Mouse (Mus musculus) B cell, adult 62 days (primary cell): ENCODE data around the gene Ccdc136. TPM values are rescaled to one million over a fixed set of nuclear protein-coding genes. Genes with fewer than 3 reads are reported as not detected.

ENCODE experiments used
- total RNA-seq: library from RNA; stranded (reverse); gene quantifications from 4 replicates; pipeline ENCODE4 v1.2.4, GENCODE M21; 2023

Ccdc136 gene
- not detected in 4 replicates for total RNA-seq

DNA sequence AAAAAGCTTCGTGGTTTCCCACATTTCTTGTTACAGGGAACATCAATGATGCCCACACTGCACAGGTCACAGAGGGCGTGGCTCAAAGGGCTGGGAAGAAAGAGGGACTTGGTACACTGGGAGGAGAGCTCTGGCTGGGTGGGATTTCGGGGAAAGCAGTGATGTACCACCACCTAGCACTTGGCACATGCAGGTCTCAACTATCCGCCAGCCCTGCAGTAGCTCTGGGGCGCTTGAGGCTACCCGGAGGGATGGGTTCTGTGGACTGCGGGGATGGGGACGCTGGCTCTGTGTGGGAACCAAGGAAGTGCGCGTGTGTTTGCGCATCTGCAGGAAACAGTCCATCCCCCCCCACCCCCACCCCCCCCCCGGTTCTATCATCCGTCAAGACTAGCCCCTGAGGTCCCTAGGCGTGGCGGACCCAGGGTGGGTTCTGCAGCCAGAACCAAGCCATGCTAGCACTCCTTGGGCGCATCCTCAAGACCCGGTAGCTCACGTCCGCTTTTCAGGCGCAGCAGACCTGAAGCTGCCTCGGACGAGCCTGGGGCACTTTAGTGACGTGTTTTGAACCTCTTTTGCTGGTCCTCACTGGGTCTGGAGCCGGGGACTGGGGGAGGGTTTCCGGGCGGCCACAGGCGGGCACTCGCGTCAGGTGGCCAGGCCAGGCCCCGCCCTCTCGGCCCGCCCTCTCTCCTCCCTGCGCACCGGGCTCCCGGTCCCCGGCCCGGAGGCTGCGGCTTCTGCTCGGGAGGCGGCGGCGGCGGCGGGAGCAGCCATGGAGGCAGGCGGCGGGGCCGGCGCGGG lies at the start of gene Ccdc136:
TSS of gene Ccdc136 (plus strand) at position 400 of the 804 bp plus-strand sequence.

DNA sequence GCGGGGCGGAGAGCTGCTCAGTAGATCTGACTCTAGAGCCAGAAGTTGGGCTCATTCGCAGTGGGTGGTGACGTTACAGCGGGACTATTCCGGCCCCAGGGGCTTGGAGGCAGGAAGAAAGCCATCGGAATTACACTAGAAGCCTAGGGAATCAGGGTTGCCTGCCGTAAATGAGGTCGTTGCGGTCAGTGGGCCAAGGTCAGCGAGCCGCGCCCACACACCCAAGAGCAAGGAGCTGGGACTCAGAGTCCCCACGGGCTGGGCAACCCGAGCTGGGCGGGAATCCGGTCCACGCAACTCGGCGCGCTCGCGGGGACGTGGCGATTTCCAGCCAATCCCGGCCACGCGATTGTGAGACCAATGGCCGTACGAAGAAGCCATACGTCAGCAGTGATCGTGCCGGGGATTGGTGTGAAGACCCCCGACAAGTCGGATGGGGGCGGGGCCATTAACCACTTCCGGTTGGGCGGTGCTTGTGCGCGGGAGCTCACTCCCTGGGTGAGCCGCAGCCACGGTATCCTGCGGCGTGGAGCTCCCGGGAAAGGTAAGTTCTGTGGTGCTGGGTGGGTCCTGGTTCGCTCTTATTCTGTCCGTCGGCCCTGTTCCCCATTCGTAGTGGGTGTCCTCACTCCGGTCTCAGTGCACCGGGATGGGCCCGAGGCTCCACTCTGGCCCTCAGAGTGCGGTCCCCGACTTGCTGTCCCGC lies 48.3 kb upstream of the Ccdc136 start, which contains the start of gene Calu:
TSS of gene Calu (plus strand) at position 405 of the 706 bp plus-strand sequence.

DNA sequence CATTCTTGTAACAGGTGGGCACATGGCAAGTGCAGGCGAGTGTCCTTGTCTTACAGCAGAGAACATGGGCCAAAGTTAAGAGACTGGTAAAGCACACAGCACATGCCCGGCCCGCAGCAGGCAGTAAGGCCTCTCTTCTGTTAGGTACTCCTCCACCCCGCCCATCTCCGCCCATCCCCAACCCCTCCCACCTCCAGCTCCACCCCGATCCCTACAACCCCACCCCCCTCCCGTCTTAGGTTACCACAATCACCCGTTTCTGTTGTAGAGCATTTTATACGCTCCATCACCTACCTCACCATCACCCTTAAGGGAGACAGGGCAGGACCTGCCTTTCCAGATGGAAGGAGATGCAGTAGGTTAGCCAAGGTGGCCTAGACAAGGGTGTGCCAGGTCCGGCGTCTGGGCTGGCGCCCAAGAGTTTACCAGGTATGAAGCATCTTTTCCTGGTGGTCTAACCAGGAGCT lies 8.0 kb upstream of the Ccdc136 start, which contains the start of gene Opn1sw:
TSS of gene Opn1sw (minus strand) at position 417 of the 467 bp plus-strand sequence.

DNA sequence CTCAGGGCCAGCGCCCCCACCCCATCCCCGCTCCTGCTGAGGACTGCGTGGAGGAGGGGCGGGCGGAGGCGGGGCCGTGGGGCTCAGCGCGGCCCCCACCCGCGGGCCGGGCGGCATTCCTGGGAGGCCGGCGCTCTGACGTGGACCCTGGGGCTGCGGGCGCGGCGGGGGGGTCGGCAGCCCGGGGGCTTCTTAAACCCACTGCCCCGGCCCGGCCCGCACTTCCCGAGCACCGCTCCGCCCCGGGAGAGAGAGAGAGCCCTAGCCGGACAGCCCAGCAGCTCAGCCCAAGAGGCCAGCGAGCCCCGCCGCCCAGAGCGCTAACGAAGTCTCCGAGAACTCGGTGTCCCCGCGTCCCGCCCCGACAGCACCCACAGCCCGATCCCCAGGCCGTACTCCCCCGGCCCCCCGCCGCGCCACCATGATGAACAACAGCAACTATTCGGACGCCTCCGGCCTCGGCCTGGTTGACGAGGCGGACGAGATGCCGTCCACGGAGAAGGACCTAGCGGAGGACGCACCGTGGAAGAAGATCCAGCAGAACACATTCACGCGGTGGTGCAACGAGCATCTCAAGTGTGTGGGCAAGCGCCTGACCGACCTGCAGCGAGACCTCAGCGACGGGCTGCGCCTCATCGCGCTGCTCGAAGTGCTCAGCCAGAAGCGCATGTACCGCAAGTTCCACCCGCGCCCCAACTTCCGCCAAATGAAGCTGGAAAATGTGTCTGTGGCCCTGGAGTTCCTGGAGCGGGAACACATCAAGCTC lies 37.1 kb downstream of the Ccdc136 start, which contains the start of gene Flnc:
TSS of gene Flnc (plus strand) at position 219 of the 766 bp plus-strand sequence.

DNA sequence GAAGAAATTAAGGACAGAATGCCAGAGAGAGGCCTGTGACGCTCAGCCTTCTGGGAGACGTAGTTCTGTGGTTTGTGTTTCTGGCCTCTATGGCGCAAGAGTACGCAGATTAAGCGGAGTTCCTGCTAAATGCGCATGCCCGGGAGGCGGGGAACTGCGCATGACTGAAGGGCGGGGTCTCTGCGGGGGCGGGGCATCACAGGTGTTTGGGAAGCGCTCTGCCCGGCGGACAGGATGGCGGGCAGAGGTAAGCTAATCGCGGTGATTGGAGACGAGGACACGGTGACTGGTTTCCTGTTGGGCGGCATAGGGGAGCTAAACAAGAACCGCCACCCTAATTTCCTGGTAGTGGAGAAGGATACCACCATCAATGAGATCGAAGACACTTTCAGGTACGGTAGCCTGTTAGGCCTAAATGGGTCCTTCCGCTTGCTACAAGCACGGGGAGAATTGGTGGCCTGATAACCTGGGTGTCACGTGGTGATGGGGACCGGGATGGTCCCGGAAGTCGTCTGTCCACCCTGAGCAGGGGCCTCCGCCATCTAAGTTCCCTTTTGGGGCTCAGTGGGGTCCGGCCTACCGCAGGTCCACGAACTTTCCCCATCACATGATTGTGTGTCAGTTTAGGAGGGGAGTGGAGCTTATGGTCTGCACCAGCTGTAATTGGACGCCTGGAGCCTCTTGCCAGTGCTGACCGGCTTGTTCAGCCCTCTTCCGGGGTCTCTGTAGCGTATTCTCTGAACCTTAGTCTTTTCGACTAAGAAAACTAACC lies 71.7 kb downstream of the Ccdc136 start, which contains the start of gene Atp6v1f:
TSS of gene Atp6v1f (plus strand) at position 136 of the 772 bp plus-strand sequence.

DNA sequence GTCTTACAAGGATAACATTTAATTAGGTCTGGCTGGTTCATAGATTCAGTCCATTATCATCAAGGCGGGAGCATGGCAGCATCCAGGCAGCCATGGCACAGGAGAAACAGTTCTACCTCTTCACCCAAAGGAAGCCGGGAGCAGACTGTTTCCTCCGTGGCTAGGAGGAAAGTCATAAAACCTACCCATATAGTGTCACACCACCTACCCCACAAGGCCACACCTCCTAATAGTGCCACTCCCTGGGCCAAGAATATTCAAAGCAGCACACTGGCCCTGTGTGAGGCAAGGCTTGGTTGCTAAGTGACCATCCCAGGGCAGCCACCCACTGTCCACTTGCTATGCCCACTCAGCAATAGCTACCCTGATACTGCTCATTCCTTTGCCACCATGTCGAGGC lies 75.0 kb downstream of the Ccdc136 start, which contains the start of gene Atp6v1fnb:
TSS of gene Atp6v1fnb (plus strand) at position 301 of the 400 bp plus-strand sequence.

Other genes starting within 250 kb of the Ccdc136 start
- 86.4 to 110 TPM (median 95.1 TPM) in 4 replicates for gene Rbm28, start 231.3 kb upstream of the Ccdc136 start, total RNA-seq
- gene Prrt4, start 216.7 kb upstream of the Ccdc136 start, total RNA-seq: 0.27 to 0.94 TPM (median 0.72 TPM) in 3 of 4 replicates, not detected in the other
- 58.6 to 69.6 TPM (median 64.2 TPM) in 4 replicates for gene Impdh1, start 179.9 kb upstream of the Ccdc136 start, total RNA-seq
- 22.2 to 28.7 TPM (median 28.1 TPM) in 4 replicates for gene Hilpda, start 123.8 kb upstream of the Ccdc136 start, total RNA-seq
- 1.0 TPM in 1 of 4 replicates, not detected in the others for gene Fam71f2, start 116.7 kb upstream of the Ccdc136 start, total RNA-seq
- gene Fam71f1, start 77.2 kb upstream of the Ccdc136 start, total RNA-seq: not detected in 4 replicates
- gene Calu, start 48.2 kb upstream of the Ccdc136 start, total RNA-seq: 46.3 to 53.5 TPM (median 50.1 TPM) in 4 replicates
- gene Opn1sw, start 7.8 kb upstream of the Ccdc136 start, total RNA-seq: not detected in 4 replicates
- 0.06 TPM in 1 of 4 replicates, not detected in the others for gene Flnc, start 36.9 kb downstream of the Ccdc136 start, total RNA-seq
- 195 to 211 TPM (median 201 TPM) in 4 replicates for gene Atp6v1f, start 71.4 kb downstream of the Ccdc136 start, total RNA-seq
- gene Atp6v1fnb, start 75.1 kb downstream of the Ccdc136 start, total RNA-seq: 8.3 to 9.7 TPM (median 9.1 TPM) in 4 replicates
- 0.12 TPM in 1 of 4 replicates, not detected in the others for gene Kcp, start 111.6 kb downstream of the Ccdc136 start, total RNA-seq
- 239 to 270 TPM (median 247 TPM) in 4 replicates for gene Irf5, start 130.3 kb downstream of the Ccdc136 start, total RNA-seq
- 73.3 to 87.7 TPM (median 82.9 TPM) in 4 replicates for gene Tnpo3, start 213.6 kb downstream of the Ccdc136 start, total RNA-seq